Mouse (Mus musculus) gastrocnemius, postnatal 14 days (tissue): ENCODE data around the gene Immt. TPM values are rescaled to one million over a fixed set of nuclear protein-coding genes. Genes with fewer than 3 reads are reported as not detected.

Experiments used
- total RNA-seq, 2 experiments: library from RNA; stranded (reverse); gene quantifications; 2 replicates each; pipeline ENCODE4 v1.2.3; 2021

Gene Immt
- total RNA-seq, 2 experiments from 2014 or later = 245 to 287 TPM

Other genes with a start within 250 kb of the Immt start
- 10 to 100 TPM; 10.1 to 17.0 TPM for gene Kdm3a, start 198.3 kb upstream of the Immt start, total RNA-seq
- 10 to 100 TPM; 84.7 to 92.8 TPM for gene Reep1, start 123.8 kb upstream of the Immt start, total RNA-seq
- 10 to 100 TPM; 31.7 to 32.0 TPM for gene Mrpl35, start 4.4 kb upstream of the Immt start, total RNA-seq
- 10 to 100 TPM; 70.4 to 78.1 TPM for gene Ptcd3, start 77.4 kb downstream of the Immt start, total RNA-seq
- gene Polr1a, start 77.7 kb downstream of the Immt start, total RNA-seq = 10 to 100 TPM; 31.3 to 35.4 TPM